Mouse (Mus musculus) midbrain, postnatal 0 days (tissue): Measurements from ENCODE around the gene Tead1. TPM values are rescaled to one million over a fixed set of nuclear protein-coding genes. Genes with fewer than 3 reads are reported as not detected.

Experiments
- ATAC-seq: fragments of 200-750 bp; cut with Nextera tagmentation; 2 replicates; pipeline ENCODE4 v1.8.0; 2017; ENCODE audit warnings: moderate number of reproducible peaks, mild to moderate bottlenecking, moderate TSS enrichment, moderate library complexity; ENCODE audit not compliant: low FRiP score
- DNase-seq: peaks from one replicate; pipeline ENCODE4 v3.0.0-alpha.2; 2015; ENCODE audit warnings: low spot score
- H3K27ac ChIP-seq: fragments of 300-500 bp; sonication (generic); 2 replicates; pipeline ENCODE4 v1.5.1; 2014; ENCODE audit warnings: low read depth, mild to moderate bottlenecking, low read length, mixed read lengths
- H3K27me3 ChIP-seq: fragments of 300-500 bp; sonication (generic); 2 replicates; pipeline ENCODE4 v1.6.1; 2014; ENCODE audit warnings: low read length, control low read depth, mixed read lengths; ENCODE audit not compliant: insufficient read depth
- H3K36me3 ChIP-seq: fragments of 300-500 bp; sonication (generic); 2 replicates; pipeline ENCODE4 v1.6.1; 2014; ENCODE audit warnings: low read length, control low read depth, mixed read lengths; ENCODE audit not compliant: insufficient read depth
- H3K4me1 ChIP-seq: fragments of 300-500 bp; sonication (generic); 2 replicates; pipeline ENCODE4 v1.6.1; 2014; ENCODE audit warnings: mild to moderate bottlenecking, control low read depth, antibody characterized with exemption, low read length, mixed read lengths; ENCODE audit not compliant: insufficient read depth
- H3K4me2 ChIP-seq: fragments of 300-500 bp; sonication (generic); 2 replicates; pipeline ENCODE4 v1.6.1; 2014; ENCODE audit warnings: low read depth, mild to moderate bottlenecking, low read length, mixed read lengths; ENCODE audit not compliant: poor library complexity, severe bottlenecking
- H3K4me3 ChIP-seq: fragments of 300-500 bp; sonication (generic); 2 replicates; pipeline ENCODE4 v1.5.1; 2014; ENCODE audit warnings: low read depth, mild to moderate bottlenecking, low read length, moderate library complexity
- H3K9ac ChIP-seq: fragments of 300-500 bp; sonication (generic); replicated peaks from 2 replicates; pipeline ENCODE4 v1.6.1; 2014; ENCODE audit warnings: mild to moderate bottlenecking, low read length, moderate library complexity, mixed read lengths; ENCODE audit not compliant: poor library complexity, severe bottlenecking
- H3K9me3 ChIP-seq: fragments of 300-500 bp; sonication (generic); 2 replicates; pipeline ENCODE4 v1.6.1; 2016; ENCODE audit warnings: low read length, control low read depth
- CTCF ChIP-seq: IDR thresholded peaks from 2 replicates; pipeline ENCODE4 v1.5.1; 2016; ENCODE audit warnings: antibody characterized with exemption, mild to moderate bottlenecking
- WGBS: fragments of 180-500 bp; shearing (Covaris S2); extraction: QIAGEN DNeasy Blood & Tissue Kit; methylation state at CpG from one replicate; pipeline ENCODE4 v1.1.7; 2014; 5-methylcytosine and 5-hydroxymethylcytosine counted together
- polyA plus RNA-seq: library from polyadenylated mRNA; unstranded; fragments of >200 nt; fragmentation: Nextera tagmentation; extraction: Ambion mirVana; gene quantifications from 2 replicates; pipeline ENCODE4 v1.2.1, GENCODE M21; 2015
- total RNA-seq: library from RNA; depleted of rRNA; stranded (reverse); fragments of >200 nt; gene quantifications from 2 replicates; pipeline ENCODE4 v1.2.3, GENCODE M21; 2014

Tead1 gene
- total and polyA plus RNA-seq, 2 experiments from 2014 or later: 8.0 to 16.6 TPM

DNA sequence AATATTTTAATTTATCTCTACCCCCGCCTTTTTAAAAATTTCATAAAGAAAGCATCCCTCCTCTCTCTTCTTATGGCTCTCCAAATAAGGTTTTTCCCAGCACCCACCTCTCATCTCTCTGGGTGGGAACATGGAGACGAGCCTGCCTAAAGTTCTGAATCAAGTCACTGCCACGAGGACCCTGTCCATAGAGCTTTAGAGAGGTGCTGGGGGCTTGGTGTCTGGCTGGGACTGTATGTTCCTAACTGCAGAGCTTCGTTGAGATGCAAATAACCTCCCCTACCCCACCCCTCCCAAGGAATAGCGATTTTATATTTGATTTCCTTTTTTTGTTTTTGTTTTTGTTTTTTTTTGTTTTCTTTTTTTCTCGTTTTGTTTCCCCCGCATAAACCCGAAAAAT, 162.4 kb downstream of the Tead1 start:
- Histone ChIP-seq H3K4me1 (peaks cover 13% of the 10 kb centered on the region; the same call in 1 of the 2 replicates), H3K27me3 (no peaks in the 10 kb centered on the region; the same call in 1 of the 2 replicates), H3K9ac (peak overlapping the region; percentile 36; the same call in 1 of the 2 replicates), H3K27ac (peak overlapping the region; percentile 80), H3K36me3 (no peaks in the 10 kb centered on the region), H3K4me3 (peak overlapping the region; percentile 15), H3K4me2 (peak overlapping the region; percentile 43), H3K9me3 (no peaks in the 10 kb centered on the region)
- WGBS: 4% methylated on average over 8 of the region's 8 CpGs
- no peak for DNase-seq
- TF ChIP-seq CTCF: no peak
- no peak for ATAC-seq

DNA sequence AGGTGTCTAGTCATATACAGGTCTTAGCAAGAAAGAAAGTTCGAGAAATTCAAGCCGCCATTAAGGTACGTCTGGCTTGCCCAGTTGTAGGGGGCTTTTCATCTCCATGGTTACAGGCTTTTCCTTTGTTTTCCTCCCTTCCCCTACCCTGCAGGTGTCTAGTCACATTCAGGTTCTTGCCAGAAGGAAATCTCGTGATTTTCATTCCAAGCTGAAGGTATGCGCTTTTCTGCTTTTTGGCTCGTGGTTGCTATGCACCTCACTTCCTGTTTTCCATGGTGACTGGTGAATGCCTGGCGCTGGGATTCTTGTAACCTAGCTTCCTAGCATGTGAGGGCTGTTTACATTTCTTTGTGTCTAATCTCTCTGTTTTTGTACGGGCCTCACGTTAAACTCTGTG, 162.8 kb downstream of the Tead1 start:
- H3K36me3 ChIP-seq: no peaks in the 10 kb centered on the region
- 2% methylated on average over 9 of the region's 9 CpGs for WGBS
- no peak for TF ChIP-seq CTCF
- peak overlapping the region; percentile 15 for H3K4me3 ChIP-seq
- H3K27ac ChIP-seq: peak overlapping the region; percentile 80
- H3K4me1 ChIP-seq: peaks cover 13% of the 10 kb centered on the region; the same call in 1 of the 2 replicates
- ATAC-seq: peak; percentile 71
- peak overlapping the region; percentile 36; the same call in 1 of the 2 replicates for H3K9ac ChIP-seq
- DNase-seq: peak; percentile 87
- peak overlapping the region; percentile 43 for H3K4me2 ChIP-seq
- H3K9me3 ChIP-seq: no peaks in the 10 kb centered on the region
- H3K27me3 ChIP-seq: no peaks in the 10 kb centered on the region; the same call in 1 of the 2 replicates

DNA sequence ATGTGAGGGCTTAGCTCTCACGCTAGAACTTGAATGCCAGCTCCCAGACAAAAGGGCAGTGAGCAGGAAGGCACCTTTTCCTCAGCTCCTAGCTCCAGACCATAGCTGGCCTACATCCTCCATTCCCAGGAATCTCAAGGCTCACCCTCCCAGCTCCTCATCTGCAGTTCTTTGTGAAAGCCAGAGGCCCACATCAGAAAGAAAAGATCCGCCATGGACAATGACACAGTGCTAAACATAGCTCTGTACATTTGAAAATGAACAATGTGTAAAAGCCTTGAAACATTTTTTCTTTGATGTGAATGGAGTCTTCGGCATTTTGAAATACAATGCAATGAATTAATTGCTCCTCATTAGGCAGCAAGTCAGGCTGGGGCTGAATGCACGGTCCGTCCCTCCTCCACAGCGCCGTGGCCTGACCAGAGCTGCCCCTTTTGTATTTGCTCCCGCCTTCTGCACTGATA, 172.2 kb downstream of the Tead1 start:
- no peak for DNase-seq
- Histone ChIP-seq H3K4me2 (no peak overlapping the region), H3K27ac (no peak overlapping the region), H3K27me3 (no peaks in the 10 kb centered on the region), H3K9ac (no peak overlapping the region), H3K9me3 (no peaks in the 10 kb centered on the region), H3K4me3 (no peak overlapping the region), H3K4me1 (peaks cover 9% of the 10 kb centered on the region), H3K36me3 (no peaks in the 10 kb centered on the region)
- no peak for TF ChIP-seq CTCF
- ATAC-seq: no peak
- 27% methylated on average over 8 of the region's 8 CpGs for WGBS

DNA sequence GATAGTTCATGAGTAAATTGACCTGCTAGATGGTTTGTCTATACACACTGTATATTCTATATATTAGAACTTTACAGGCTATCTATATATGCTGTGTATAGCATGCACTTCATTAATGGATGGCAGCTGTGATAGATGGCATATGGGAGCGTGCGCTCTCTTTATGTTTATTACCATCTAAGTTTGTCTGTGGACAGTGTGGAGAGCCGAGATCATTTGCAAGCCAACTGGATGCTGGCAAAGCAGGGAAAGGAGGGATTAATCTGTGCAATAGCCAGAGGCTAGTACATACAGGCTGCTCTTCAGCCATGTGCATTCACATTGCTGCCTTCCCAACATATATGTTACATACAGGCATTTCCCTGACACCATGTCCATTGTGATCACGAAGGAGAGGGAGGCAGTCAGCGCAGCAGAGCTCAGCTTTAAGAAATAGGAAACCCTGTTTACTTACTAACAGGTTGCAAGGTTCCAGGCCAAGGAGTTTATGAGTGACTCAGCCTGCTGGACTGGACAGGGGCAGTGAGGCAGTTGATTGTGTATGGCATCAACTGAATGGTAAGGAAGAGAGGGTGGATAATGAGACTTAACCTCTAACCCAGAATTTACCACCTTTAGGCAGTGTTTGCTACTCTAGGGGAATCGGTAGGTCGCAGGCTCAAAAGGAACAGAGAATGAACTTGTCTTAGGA, 173.2 kb downstream of the Tead1 start:
- Histone ChIP-seq H3K36me3 (no peaks in the 10 kb centered on the region), H3K9ac (no peak overlapping the region), H3K27me3 (no peaks in the 10 kb centered on the region), H3K4me1 (peaks cover 9% of the 10 kb centered on the region), H3K4me3 (no peak overlapping the region), H3K4me2 (no peak overlapping the region), H3K9me3 (no peaks in the 10 kb centered on the region), H3K27ac (no peak overlapping the region)
- no peak for TF ChIP-seq CTCF
- DNase-seq (no peak), ATAC-seq (no peak)
- WGBS: 61% methylated on average over 7 of the region's 7 CpGs

DNA sequence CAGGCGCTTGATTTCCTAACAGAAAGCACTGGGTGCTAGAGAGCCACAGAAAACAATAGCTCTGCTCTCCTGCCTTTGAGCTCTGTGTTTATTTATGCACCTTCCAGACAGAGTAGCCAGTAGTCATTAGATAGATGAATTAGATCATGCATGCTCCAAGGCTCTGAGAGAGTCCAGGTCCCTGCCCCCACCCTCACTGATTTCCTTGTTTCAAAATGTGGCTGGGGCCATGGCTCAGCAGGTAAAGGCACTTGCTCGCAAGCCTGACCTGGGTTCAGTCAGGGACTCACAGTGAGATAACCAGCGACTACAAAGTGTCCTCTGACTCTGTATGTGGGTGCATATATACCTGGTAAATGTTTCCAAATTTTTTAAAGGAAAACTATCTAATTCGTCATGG, 174.7 kb downstream of the Tead1 start:
- WGBS: 73% methylated on average over 4 of the region's 4 CpGs
- no peak overlapping the region for H3K4me3 ChIP-seq
- H3K27me3 ChIP-seq: no peaks in the 10 kb centered on the region
- no peak overlapping the region for H3K4me2 ChIP-seq
- peaks cover 9% of the 10 kb centered on the region for H3K4me1 ChIP-seq
- no peaks in the 10 kb centered on the region for H3K9me3 ChIP-seq
- TF ChIP-seq CTCF: no peak
- H3K9ac ChIP-seq: no peak overlapping the region
- no peak overlapping the region for H3K27ac ChIP-seq
- DNase-seq (no peak), ATAC-seq (no peak)
- H3K36me3 ChIP-seq: no peaks in the 10 kb centered on the region

DNA sequence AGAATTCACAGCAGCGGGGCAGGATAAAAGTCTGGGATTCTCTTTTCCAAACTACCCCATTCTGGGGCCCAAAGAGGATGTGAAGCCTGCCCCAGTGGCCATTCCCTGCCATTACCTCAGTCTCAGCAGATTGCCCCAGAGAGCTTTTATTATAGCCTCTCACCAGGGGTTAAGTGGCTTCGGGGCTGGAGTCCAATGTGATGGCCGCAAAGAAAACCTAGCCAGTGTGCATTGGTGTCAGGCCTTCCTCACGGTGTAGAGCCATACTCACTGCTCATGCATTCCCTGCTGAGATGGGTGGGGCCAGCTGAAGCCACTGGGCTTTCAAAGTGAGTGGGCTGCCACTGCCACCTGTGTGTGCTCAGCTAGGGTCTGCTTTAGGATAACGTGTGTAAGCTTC, 175.4 kb downstream of the Tead1 start:
- Histone ChIP-seq H3K9me3 (no peaks in the 10 kb centered on the region), H3K27ac (no peak overlapping the region), H3K9ac (no peak overlapping the region), H3K4me2 (no peak overlapping the region), H3K36me3 (no peaks in the 10 kb centered on the region), H3K27me3 (no peaks in the 10 kb centered on the region), H3K4me3 (no peak overlapping the region), H3K4me1 (peaks cover 9% of the 10 kb centered on the region)
- ATAC-seq: no peak
- 30% methylated on average over 5 of the region's 5 CpGs for WGBS
- TF ChIP-seq CTCF: peak; percentile 47
- no peak for DNase-seq
